Mouse (Mus musculus): ENCODE measurements around the gene Fancm. TPM values are rescaled to one million over a fixed set of nuclear protein-coding genes. Genes with fewer than 3 reads are reported as not detected.
A peak's percentile ranks its signal among the peaks of the same experiment; 100 is the strongest.

Fancm gene
- polyA plus RNA-seq, 1 experiment from 2014 or later, result 4.7 TPM

- H3K27ac ChIP-seq (ENCODE audit: low read length), result no peak overlapping the region
- no peak overlapping the region for H3K4me3 ChIP-seq (ENCODE audit: low read depth, low read length)
- H3K4me1 ChIP-seq (ENCODE audit: control insufficient read depth, insufficient read depth, low read length), result no peaks in the 10 kb centered on the region
- H3K27me3 ChIP-seq (ENCODE audit: control insufficient read depth, insufficient read depth, low read depth, low read length), result no peaks in the 10 kb centered on the region
- H3K4me2 ChIP-seq (ENCODE audit: low read length), result no peak overlapping the region
- no peaks in the 10 kb centered on the region for H3K9me3 ChIP-seq (replicated peaks; ENCODE audit: control insufficient read depth, low read length, poor library complexity, severe bottlenecking)
- WGBS, result 65% methylated on average over 3 of the region's 3 CpGs
- ATAC-seq, result no peak
- H3K9ac ChIP-seq (ENCODE audit: low read depth, low read length), result no peak overlapping the region
- peaks cover 30% of the 10 kb centered on the region for H3K36me3 ChIP-seq (ENCODE audit: control insufficient read depth, insufficient read depth, low read length)
Observed at GRCm38 (mm10) chr12:65066234-65066633, 9.2 kb upstream of the Fancm start.

- ATAC-seq, result no peak
- 86% methylated on average over 4 of the region's 4 CpGs for WGBS
- Histone ChIP-seq H3K9ac (ENCODE audit: low read depth, low read length) (no peak overlapping the region), H3K36me3 (ENCODE audit: control insufficient read depth, insufficient read depth, low read length) (peaks cover 23% of the 10 kb centered on the region), H3K4me3 (ENCODE audit: low read depth, low read length) (no peak overlapping the region), H3K4me2 (ENCODE audit: low read length) (no peak overlapping the region), H3K27me3 (ENCODE audit: control insufficient read depth, insufficient read depth, low read depth, low read length) (no peaks in the 10 kb centered on the region), H3K27ac (ENCODE audit: low read length) (no peak overlapping the region), H3K4me1 (ENCODE audit: control insufficient read depth, insufficient read depth, low read length) (0 out of 2 replicates have a peak, but pooled peaks cover 3% of the 10 kb centered on the region), H3K9me3 (replicated peaks; ENCODE audit: control insufficient read depth, low read length, poor library complexity, severe bottlenecking) (no peaks in the 10 kb centered on the region)
Observed at GRCm38 (mm10) chr12:65068409-65068808, 7.0 kb upstream of the Fancm start.

GRCm38 (mm10) chr12:65072911-65073610 is 2.3 kb upstream of the Fancm start:
- peak overlapping the region; percentile 95 for H3K9ac ChIP-seq (ENCODE audit: low read depth, low read length)
- peak overlapping the region; percentile 81 for H3K4me2 ChIP-seq (ENCODE audit: low read length)
- H3K4me1 ChIP-seq (ENCODE audit: control insufficient read depth, insufficient read depth, low read length), result peaks cover 29% of the 10 kb centered on the region
- no peaks in the 10 kb centered on the region for H3K27me3 ChIP-seq (ENCODE audit: control insufficient read depth, insufficient read depth, low read depth, low read length)
- H3K36me3 ChIP-seq (ENCODE audit: control insufficient read depth, insufficient read depth, low read length), result peaks cover 8% of the 10 kb centered on the region; the same call in 1 of the 2 replicates
- peak overlapping the region; percentile 89 for H3K4me3 ChIP-seq (ENCODE audit: low read depth, low read length)
- peak; percentile 84 for ATAC-seq
- 4% methylated on average over 21 of the region's 21 CpGs for WGBS
- peak overlapping the region; percentile 95 for H3K27ac ChIP-seq (ENCODE audit: low read length)
- H3K9me3 ChIP-seq (replicated peaks; ENCODE audit: control insufficient read depth, low read length, poor library complexity, severe bottlenecking), result no peaks in the 10 kb centered on the region

- H3K4me1 ChIP-seq (ENCODE audit: control insufficient read depth, insufficient read depth, low read length), result peaks cover 29% of the 10 kb centered on the region
- peak within 1 kb of the TSS; percentile 95 for H3K9ac ChIP-seq (ENCODE audit: low read depth, low read length)
- H3K27ac ChIP-seq (ENCODE audit: low read length), result peak within 1 kb of the TSS; percentile 95
- peak; percentile 99 for ATAC-seq
- peak within 1 kb of the TSS; percentile 89 for H3K4me3 ChIP-seq (ENCODE audit: low read depth, low read length)
- peak within 1 kb of the TSS; percentile 81 for H3K4me2 ChIP-seq (ENCODE audit: low read length)
- WGBS, result under 1% methylated on average over 49 of the region's 49 CpGs
- no peaks in the 10 kb centered on the region for H3K27me3 ChIP-seq (ENCODE audit: control insufficient read depth, insufficient read depth, low read depth, low read length)
- H3K36me3 ChIP-seq (ENCODE audit: control insufficient read depth, insufficient read depth, low read length), result peaks cover 5% of the 10 kb centered on the region; the same call in 1 of the 2 replicates
- no peaks in the 10 kb centered on the region for H3K9me3 ChIP-seq (replicated peaks; ENCODE audit: control insufficient read depth, low read length, poor library complexity, severe bottlenecking)
Observed at GRCm38 (mm10) chr12:65073611-65074178, 1.7 kb upstream of the Fancm start, which contains the start of gene Fkbp3. TSS of gene Fkbp3 (minus strand) at chr12:65074007.

- WGBS, result 42% methylated on average over 7 of the region's 7 CpGs
- Histone ChIP-seq H3K36me3 (ENCODE audit: control insufficient read depth, insufficient read depth, low read length) (0 out of 2 replicates have a peak, but pooled peaks cover 1% of the 10 kb centered on the region), H3K27me3 (ENCODE audit: control insufficient read depth, insufficient read depth, low read depth, low read length) (no peaks in the 10 kb centered on the region), H3K9ac (ENCODE audit: low read depth, low read length) (peak overlapping the region; percentile 88), H3K9me3 (replicated peaks; ENCODE audit: control insufficient read depth, low read length, poor library complexity, severe bottlenecking) (no peaks in the 10 kb centered on the region), H3K4me1 (ENCODE audit: control insufficient read depth, insufficient read depth, low read length) (peaks cover 29% of the 10 kb centered on the region), H3K4me3 (ENCODE audit: low read depth, low read length) (peak overlapping the region; percentile 89), H3K27ac (ENCODE audit: low read length) (peak overlapping the region; percentile 95), H3K4me2 (ENCODE audit: low read length) (peak overlapping the region; percentile 81)
- ATAC-seq, result no peak
Observed at GRCm38 (mm10) chr12:65074651-65075050, 752 bp upstream of the Fancm start.

GRCm38 (mm10) chr12:65075733-65076310 is 419 bp downstream of the Fancm start:
- Histone ChIP-seq H3K9ac (ENCODE audit: low read depth, low read length) (peak overlapping the region; percentile 88), H3K27ac (ENCODE audit: low read length) (peak overlapping the region; percentile 95), H3K4me1 (ENCODE audit: control insufficient read depth, insufficient read depth, low read length) (peaks cover 29% of the 10 kb centered on the region), H3K4me2 (ENCODE audit: low read length) (peak overlapping the region; percentile 81), H3K9me3 (replicated peaks; ENCODE audit: control insufficient read depth, low read length, poor library complexity, severe bottlenecking) (no peaks in the 10 kb centered on the region), H3K4me3 (ENCODE audit: low read depth, low read length) (peak overlapping the region; percentile 89), H3K27me3 (ENCODE audit: control insufficient read depth, insufficient read depth, low read depth, low read length) (no peaks in the 10 kb centered on the region), H3K36me3 (ENCODE audit: control insufficient read depth, insufficient read depth, low read length) (0 out of 2 replicates have a peak, but pooled peaks cover 2% of the 10 kb centered on the region)
- under 1% methylated on average over 41 of the region's 41 CpGs for WGBS
- 0 out of 2 replicates have a peak, but pooled peaks have one; percentile 1 for ATAC-seq

GRCm38 (mm10) chr12:65076906-65077305 is 1.5 kb downstream of the Fancm start:
- no peak for ATAC-seq
- H3K36me3 ChIP-seq (ENCODE audit: control insufficient read depth, insufficient read depth, low read length), result 0 out of 2 replicates have a peak, but pooled peaks cover 2% of the 10 kb centered on the region
- WGBS, result 81% methylated on average over 9 of the region's 9 CpGs
- H3K4me1 ChIP-seq (ENCODE audit: control insufficient read depth, insufficient read depth, low read length), result peaks cover 29% of the 10 kb centered on the region
- H3K27ac ChIP-seq (ENCODE audit: low read length), result no peak overlapping the region
- no peaks in the 10 kb centered on the region for H3K27me3 ChIP-seq (ENCODE audit: control insufficient read depth, insufficient read depth, low read depth, low read length)
- no peaks in the 10 kb centered on the region for H3K9me3 ChIP-seq (replicated peaks; ENCODE audit: control insufficient read depth, low read length, poor library complexity, severe bottlenecking)
- peak overlapping the region; percentile 81 for H3K4me2 ChIP-seq (ENCODE audit: low read length)
- no peak overlapping the region for H3K9ac ChIP-seq (ENCODE audit: low read depth, low read length)
- no peak overlapping the region for H3K4me3 ChIP-seq (ENCODE audit: low read depth, low read length)

GRCm38 (mm10) chr12:65108746-65109145 is 33.3 kb downstream of the Fancm start:
- Histone ChIP-seq H3K4me2 (ENCODE audit: low read length) (no peak overlapping the region), H3K36me3 (ENCODE audit: control insufficient read depth, insufficient read depth, low read length) (peaks cover 17% of the 10 kb centered on the region), H3K27ac (ENCODE audit: low read length) (no peak overlapping the region), H3K9ac (ENCODE audit: low read depth, low read length) (no peak overlapping the region), H3K4me3 (ENCODE audit: low read depth, low read length) (no peak overlapping the region), H3K27me3 (ENCODE audit: control insufficient read depth, insufficient read depth, low read depth, low read length) (no peaks in the 10 kb centered on the region), H3K4me1 (ENCODE audit: control insufficient read depth, insufficient read depth, low read length) (no peaks in the 10 kb centered on the region), H3K9me3 (replicated peaks; ENCODE audit: control insufficient read depth, low read length, poor library complexity, severe bottlenecking) (no peaks in the 10 kb centered on the region)
- 56% methylated on average over 1 of the region's 1 CpGs for WGBS
- no peak for ATAC-seq

GRCm38 (mm10) chr12:65111503-65111902 is 36.1 kb downstream of the Fancm start:
- Histone ChIP-seq H3K9me3 (replicated peaks; ENCODE audit: control insufficient read depth, low read length, poor library complexity, severe bottlenecking) (no peaks in the 10 kb centered on the region), H3K4me3 (ENCODE audit: low read depth, low read length) (no peak overlapping the region), H3K36me3 (ENCODE audit: control insufficient read depth, insufficient read depth, low read length) (peaks cover 9% of the 10 kb centered on the region), H3K9ac (ENCODE audit: low read depth, low read length) (no peak overlapping the region), H3K27ac (ENCODE audit: low read length) (no peak overlapping the region), H3K27me3 (ENCODE audit: control insufficient read depth, insufficient read depth, low read depth, low read length) (no peaks in the 10 kb centered on the region), H3K4me1 (ENCODE audit: control insufficient read depth, insufficient read depth, low read length) (no peaks in the 10 kb centered on the region), H3K4me2 (ENCODE audit: low read length) (no peak overlapping the region)
- WGBS, result 87% methylated on average over 3 of the region's 3 CpGs
- no peak for ATAC-seq
